Mouse (Mus musculus): ENCODE measurements around the gene Gm14406.
"Not testable (repeated sequence)": the region's sequence is repeated elsewhere in the genome, so short reads cannot be mapped to it uniquely, and the experiment has no call there.

Gene Gm14406

GRCm38 (mm10) chr2:177577998-177578397, at the start of gene Gm14406:
Gene Gm14406, minus strand, starts transcription at chr2:177578210.
- DNase-seq: not testable (repeated sequence)

GRCm38 (mm10) chr2:177575141-177575540, 2.9 kb downstream of the Gm14406 start:
- DNase-seq: not testable (repeated sequence)

GRCm38 (mm10) chr2:177559365-177559764, 18.6 kb downstream of the Gm14406 start:
- DNase-seq: not testable (repeated sequence)

- DNase-seq: not testable (repeated sequence)
Observed at GRCm38 (mm10) chr2:177555261-177555660, 22.7 kb downstream of the Gm14406 start.

GRCm38 (mm10) chr2:177537717-177538116, 40.3 kb downstream of the Gm14406 start:
- not testable (repeated sequence) for DNase-seq

GRCm38 (mm10) chr2:177537141-177537540, 40.9 kb downstream of the Gm14406 start:
- DNase-seq: not testable (repeated sequence)

GRCm38 (mm10) chr2:177535876-177536275, 42.1 kb downstream of the Gm14406 start:
- DNase-seq: no peak

- DNase-seq: not testable (repeated sequence)
Observed at GRCm38 (mm10) chr2:177524171-177524570, 53.8 kb downstream of the Gm14406 start.

- DNase-seq: not testable (repeated sequence)
Observed at GRCm38 (mm10) chr2:177523674-177524073, 54.3 kb downstream of the Gm14406 start.

GRCm38 (mm10) chr2:177523061-177523460, 54.9 kb downstream of the Gm14406 start:
- no peak for DNase-seq

GRCm38 (mm10) chr2:177520035-177520434, 58.0 kb downstream of the Gm14406 start:
- DNase-seq: no peak

Measured in cerebellum, adult 11 months (tissue).